In genomic region chr3:107550409-107551049, GRCm38 (mm10) we compare ENCODE assay signal across 9 mouse cellular contexts. TPM values are rescaled to one million over a fixed set of nuclear protein-coding genes. Genes with fewer than 3 reads are reported as not detected.
DNase-seq lines count a peak whose midpoint lies in the region; ATAC-seq and TF ChIP-seq lines count a peak whose summit lies in the region.
"Had no signal": no experiment of that assay in that cellular context is flagged by ENCODE, and none has a peak within 500 bp of the region (broad histone marks: within the 10 kb centered on the region; RNA-seq: fewer than 3 reads in every experiment).

No protein-coding gene starts in this region.

- 0 out of 2 replicates have a peak, but pooled peaks cover 4% of the 10 kb centered on the region for H3K4me1 ChIP-seq in kidney, postnatal 0 days (replicated peaks; ENCODE audit: insufficient read depth, low read length)
- peaks cover 24% of the 10 kb centered on the region for H3K4me1 ChIP-seq in kidney, embryonic 15.5 days
- peaks cover 27% of the 10 kb centered on the region for H3K4me1 ChIP-seq in limb, embryonic 10.5 days

- H3K9ac ChIP-seq in kidney, postnatal 0 days (ENCODE audit: low read depth, low read length) = no peak overlapping the region
- H3K9ac ChIP-seq in kidney, embryonic 15.5 days = no peak overlapping the region

- H3K4me2 ChIP-seq in kidney, postnatal 0 days (ENCODE audit: low read length) = no peak overlapping the region
- H3K4me2 ChIP-seq in kidney, embryonic 15.5 days = no peak overlapping the region

- H3K27me3 ChIP-seq in kidney, postnatal 0 days (ENCODE audit: insufficient read depth, low read length) = peaks cover 22% of the 10 kb centered on the region
- peaks cover 96% of the 10 kb centered on the region for H3K27me3 ChIP-seq in kidney, embryonic 15.5 days
- H3K27me3 ChIP-seq in limb, embryonic 10.5 days (ENCODE audit: low read depth, poor library complexity, severe bottlenecking) = peaks cover 85% of the 10 kb centered on the region

- H3K36me3 ChIP-seq in kidney, postnatal 0 days (ENCODE audit: insufficient read depth, low read length) = no peaks in the 10 kb centered on the region
- H3K36me3 ChIP-seq in kidney, embryonic 15.5 days = no peaks in the 10 kb centered on the region
- H3K36me3 ChIP-seq in limb, embryonic 10.5 days = no peaks in the 10 kb centered on the region

- no peak overlapping the region for H3K4me3 ChIP-seq in kidney, postnatal 0 days (replicated peaks; ENCODE audit: low read depth, low read length)
- no peak overlapping the region for H3K4me3 ChIP-seq in kidney, embryonic 15.5 days (replicated peaks)
- no peak overlapping the region for H3K4me3 ChIP-seq in limb, embryonic 10.5 days

- no peaks in the 10 kb centered on the region for H3K9me3 ChIP-seq in kidney, postnatal 0 days (replicated peaks; ENCODE audit: low read length)
- H3K9me3 ChIP-seq in kidney, embryonic 15.5 days (replicated peaks) = no peaks in the 10 kb centered on the region
- no peaks in the 10 kb centered on the region for H3K9me3 ChIP-seq in limb, embryonic 10.5 days (replicated peaks)

- 71% methylated on average over 17 of the region's 17 CpGs for WGBS in kidney, postnatal 0 days
- WGBS in kidney, embryonic 15.5 days = 74% methylated on average over 17 of the region's 17 CpGs
- 75% methylated on average over 17 of the region's 17 CpGs for WGBS in limb, embryonic 10.5 days

- TF ChIP-seq CTCF in kidney, postnatal 0 days (IDR thresholded peaks at IDR 0.05; ENCODE audit: low read depth) = peak; percentile 80

- peak; percentile 8; the same call in 1 of the 2 replicates for ATAC-seq in kidney, postnatal 0 days (replicated peaks; ENCODE audit: low FRiP score, low read depth)
- no peak for ATAC-seq in kidney, embryonic 15.5 days (replicated peaks; ENCODE audit: low FRiP score)
- ATAC-seq in frontal cortex, adult (ENCODE audit: low TSS enrichment) = peak; percentile 83
- ATAC-seq in megakaryocyte-erythroid progenitor cell, adult 5-6 weeks (replicated peaks; ENCODE audit: low FRiP score, low TSS enrichment, poor library complexity, severe bottlenecking) = no peak; the same call in 1 of the 2 replicates

- H3K27ac ChIP-seq in kidney, postnatal 0 days = no peak overlapping the region
- no peak overlapping the region for H3K27ac ChIP-seq in kidney, embryonic 15.5 days
- H3K27ac ChIP-seq in limb, embryonic 10.5 days = no peak overlapping the region

- peak; percentile 67 for DNase-seq in kidney, postnatal 0 days (ENCODE audit: low spot score)
- peak; percentile 26 for DNase-seq in MEL-GATA-1-ER (ENCODE audit: extremely low read depth, low read depth)
- peak; percentile 83 to 87 for DNase-seq in cerebellum, adult 18-20 months
- DNase-seq in limb, embryonic 10.5 days (ENCODE audit: low spot score) = peak; percentile 88
- DNase-seq in naive thymus-derived CD4-positive, alpha-beta T cell, adult 2 months (ENCODE audit: low read depth) = peak; percentile 8

RNA-seq across cellular contexts. Expression of gene Ubl4b, which starts 4.3 kb away (rescaled TPM):
- polyA plus RNA-seq in kidney, postnatal 0 days (2015; fragmentation: Nextera tagmentation; extraction: Ambion mirVana) = not detected in 2 replicates
- polyA plus RNA-seq in kidney, embryonic 15.5 days (2015; fragmentation: Nextera tagmentation; extraction: Ambion mirVana) = not detected in 2 replicates
- 0.76 and 0.98 TPM in 2 replicates for polyA plus RNA-seq in limb, embryonic 10.5 days (2016; fragmentation: Nextera tagmentation; extraction: Ambion mirVana)
- total RNA-seq in megakaryocyte-erythroid progenitor cell, adult 5-6 weeks (2014; fragmentation: Nextera tagmentation) = not detected in 2 replicates
- total RNA-seq in megakaryocyte-erythroid progenitor cell, adult 5-6 weeks (2017) = not detected in 2 replicates
- total RNA-seq: gastrocnemius, adult 8-10 months had no signal

RNA-seq across cellular contexts. Expression of gene Slc6a17, which starts 32.7 kb away (rescaled TPM):
- polyA plus RNA-seq in kidney, postnatal 0 days (2015; fragmentation: Nextera tagmentation; extraction: Ambion mirVana) = 4.2 and 4.9 TPM in 2 replicates
- polyA plus RNA-seq in kidney, embryonic 15.5 days (2015; fragmentation: Nextera tagmentation; extraction: Ambion mirVana) = 3.3 and 3.6 TPM in 2 replicates
- 6.0 and 6.3 TPM in 2 replicates for polyA plus RNA-seq in limb, embryonic 10.5 days (2016; fragmentation: Nextera tagmentation; extraction: Ambion mirVana)
- total RNA-seq in megakaryocyte-erythroid progenitor cell, adult 5-6 weeks (2014; fragmentation: Nextera tagmentation) = not detected in 2 replicates
- total RNA-seq in megakaryocyte-erythroid progenitor cell, adult 5-6 weeks (2017) = not detected in 2 replicates

RNA-seq across cellular contexts. Expression of gene Alx3, which starts 44.3 kb away (rescaled TPM):
- 0.09 TPM in 2 replicates for polyA plus RNA-seq in kidney, postnatal 0 days (2015; fragmentation: Nextera tagmentation; extraction: Ambion mirVana)
- polyA plus RNA-seq in kidney, embryonic 15.5 days (2015; fragmentation: Nextera tagmentation; extraction: Ambion mirVana) = 0.10 and 0.19 TPM in 2 replicates
- polyA plus RNA-seq in limb, embryonic 10.5 days (2016; fragmentation: Nextera tagmentation; extraction: Ambion mirVana) = 31.1 and 37.4 TPM in 2 replicates
- total RNA-seq in megakaryocyte-erythroid progenitor cell, adult 5-6 weeks (2014; fragmentation: Nextera tagmentation) = not detected in 2 replicates
- not detected in 2 replicates for total RNA-seq in megakaryocyte-erythroid progenitor cell, adult 5-6 weeks (2017)
- total RNA-seq: gastrocnemius, adult 8-10 months had no signal

Comparison
In these comparisons a context has a peak if more than half of its experiments do, and no peak if none do; other contexts are left out.
1. ATAC-seq: peak in kidney, postnatal 0 days (single experiment) and frontal cortex, adult (single experiment); none in kidney, embryonic 15.5 days (single experiment) and megakaryocyte-erythroid progenitor cell, adult 5-6 weeks (single experiment).
2. DNase-seq: peak in every context shown above with its lines; median percentile 88 in limb, embryonic 10.5 days; 85 in cerebellum, adult 18-20 months; 67 in kidney, postnatal 0 days; 26 in MEL-GATA-1-ER; 8 in naive thymus-derived CD4-positive, alpha-beta T cell, adult 2 months.
3. RNA of gene Alx3, which starts 44.3 kb away (polyA plus RNA-seq): 31.1 to 37.4 TPM in limb, embryonic 10.5 days; 0.10 to 0.19 TPM in kidney, embryonic 15.5 days and 0.09 TPM in kidney, postnatal 0 days; every median in the first group is over 10 times any median in the second.